Mouse (Mus musculus) hindbrain, embryonic 11.5 days (tissue): ENCODE measurements at regions not wholly inside any gene's neighbourhood (a gene's known extent, or its start where the extent isn't known, plus 50 kb on each side); places are given as distances from the start of the nearest gene placed in this dataset.

Experiments
- ATAC-seq: fragments of 200-750 bp; cut with Nextera tagmentation; 2 replicates; pipeline ENCODE4 v1.8.0; 2017; ENCODE audit warnings: mild to moderate bottlenecking, moderate TSS enrichment, moderate library complexity; ENCODE audit not compliant: low FRiP score
- DNase-seq: peaks from one replicate; pipeline ENCODE4 v3.0.0-alpha.2; 2015; ENCODE audit warnings: low spot score
- H3K27ac ChIP-seq: fragments of 300-500 bp; sonication (generic); 2 replicates; pipeline ENCODE4 v1.5.1; 2014; ENCODE audit warnings: mild to moderate bottlenecking, low read depth, low read length
- H3K27me3 ChIP-seq: fragments of 300-500 bp; sonication (generic); 2 replicates; pipeline ENCODE4 v1.6.1; 2014; ENCODE audit warnings: mild to moderate bottlenecking, low read length, moderate library complexity, mixed read lengths; ENCODE audit not compliant: control insufficient read depth, insufficient read depth
- H3K36me3 ChIP-seq: fragments of 300-500 bp; sonication (generic); 2 replicates; pipeline ENCODE4 v1.6.1; 2014; ENCODE audit warnings: mild to moderate bottlenecking, low read length, moderate library complexity, mixed read lengths; ENCODE audit not compliant: control insufficient read depth, insufficient read depth
- H3K4me1 ChIP-seq: fragments of 300-500 bp; sonication (generic); replicated peaks from 2 replicates; pipeline ENCODE4 v1.6.1; 2014; ENCODE audit warnings: low read length, mixed read lengths; ENCODE audit not compliant: control insufficient read depth, insufficient read depth
- H3K4me2 ChIP-seq: fragments of 300-500 bp; sonication (generic); replicated peaks from 2 replicates; pipeline ENCODE4 v1.6.1; 2014; ENCODE audit warnings: mild to moderate bottlenecking, low read depth, low read length
- H3K4me3 ChIP-seq: fragments of 300-500 bp; sonication (generic); 2 replicates; pipeline ENCODE4 v1.5.1; 2014; ENCODE audit warnings: low read depth, low read length
- H3K9ac ChIP-seq: fragments of 300-500 bp; sonication (generic); 2 replicates; pipeline ENCODE4 v1.6.1; 2014; ENCODE audit warnings: low read depth, low read length
- H3K9me3 ChIP-seq: fragments of 300-500 bp; sonication (generic); 2 replicates; pipeline ENCODE4 v1.6.1; 2016; ENCODE audit warnings: low read length; ENCODE audit not compliant: control insufficient read depth
- WGBS: fragments of 180-500 bp; shearing (Covaris S2); extraction: QIAGEN DNeasy Blood & Tissue Kit; methylation state at CpG from one replicate; pipeline ENCODE4 v1.1.7; 2014; 5-methylcytosine and 5-hydroxymethylcytosine counted together

- H3K27ac ChIP-seq: no peak overlapping the region
- no peaks in the 10 kb centered on the region for H3K36me3 ChIP-seq
- ATAC-seq (no peak), DNase-seq (no peak)
- H3K9me3 ChIP-seq: no peaks in the 10 kb centered on the region
- no peaks in the 10 kb centered on the region for H3K4me1 ChIP-seq
- no peak overlapping the region for H3K4me3 ChIP-seq
- WGBS: 43% methylated on average over 2 of the region's 2 CpGs
- H3K27me3 ChIP-seq: no peaks in the 10 kb centered on the region
- H3K4me2 ChIP-seq: no peak overlapping the region
- no peak overlapping the region for H3K9ac ChIP-seq
Observed at GRCm38 (mm10) chr15:25187881-25188326, 225.7 kb downstream of the Basp1 start.

- Histone ChIP-seq H3K36me3 (no peaks in the 10 kb centered on the region), H3K4me3 (no peak overlapping the region)
Observed at GRCm38 (mm10) chr15:25172755-25173154, 240.8 kb downstream of the Basp1 start.

GRCm38 (mm10) chr15:25146371-25146770 lies 267.2 kb downstream of the Basp1 start:
- ATAC-seq (no peak), DNase-seq (no peak)
- Histone ChIP-seq H3K27ac (no peak overlapping the region), H3K9ac (no peak overlapping the region), H3K27me3 (no peaks in the 10 kb centered on the region), H3K4me3 (no peak overlapping the region), H3K9me3 (no peaks in the 10 kb centered on the region), H3K36me3 (no peaks in the 10 kb centered on the region), H3K4me2 (no peak overlapping the region), H3K4me1 (no peaks in the 10 kb centered on the region)
- 85% methylated on average over 1 of the region's 1 CpGs for WGBS

More at GRCm38 (mm10) chr15:25172755-25173154, 240.8 kb downstream of the Basp1 start:
- 93% methylated on average over 6 of the region's 6 CpGs for WGBS
- no peaks in the 10 kb centered on the region for H3K9me3 ChIP-seq
- no peak overlapping the region for H3K4me2 ChIP-seq
- no peaks in the 10 kb centered on the region for H3K27me3 ChIP-seq
- no peak overlapping the region for H3K9ac ChIP-seq
- DNase-seq: no peak
- H3K4me1 ChIP-seq: no peaks in the 10 kb centered on the region
- no peak for ATAC-seq
- no peak overlapping the region for H3K27ac ChIP-seq

GRCm38 (mm10) chr15:25144228-25144627 lies 269.3 kb downstream of the Basp1 start:
- 81% methylated on average over 1 of the region's 1 CpGs for WGBS
- no peak overlapping the region for H3K27ac ChIP-seq
- no peaks in the 10 kb centered on the region for H3K27me3 ChIP-seq
- H3K9me3 ChIP-seq: no peaks in the 10 kb centered on the region
- H3K4me3 ChIP-seq: no peak overlapping the region
- ATAC-seq (no peak), DNase-seq (no peak)
- H3K4me1 ChIP-seq: no peaks in the 10 kb centered on the region
- H3K4me2 ChIP-seq: no peak overlapping the region
- H3K36me3 ChIP-seq: no peaks in the 10 kb centered on the region
- no peak overlapping the region for H3K9ac ChIP-seq

- 71% methylated on average over 9 of the region's 9 CpGs for WGBS
- Histone ChIP-seq H3K9ac (no peak overlapping the region), H3K36me3 (no peaks in the 10 kb centered on the region), H3K4me1 (no peaks in the 10 kb centered on the region), H3K27me3 (no peaks in the 10 kb centered on the region), H3K4me2 (no peak overlapping the region), H3K9me3 (no peaks in the 10 kb centered on the region), H3K4me3 (no peak overlapping the region), H3K27ac (no peak overlapping the region)
- ATAC-seq: no peak
- peak; percentile 49 for DNase-seq
Observed at GRCm38 (mm10) chr15:25140389-25141181, 273.0 kb downstream of the Basp1 start.

- 19% methylated on average over 3 of the region's 3 CpGs for WGBS
- no peaks in the 10 kb centered on the region for H3K4me1 ChIP-seq
- DNase-seq (peak; percentile 49), ATAC-seq (no peak)
- H3K9me3 ChIP-seq: no peaks in the 10 kb centered on the region
- no peaks in the 10 kb centered on the region for H3K27me3 ChIP-seq
- no peak overlapping the region for H3K27ac ChIP-seq
- no peaks in the 10 kb centered on the region for H3K36me3 ChIP-seq
- H3K4me2 ChIP-seq: no peak overlapping the region
- no peak overlapping the region for H3K4me3 ChIP-seq
- H3K9ac ChIP-seq: no peak overlapping the region
Observed at GRCm38 (mm10) chr15:25137091-25137490, 276.5 kb downstream of the Basp1 start.

GRCm38 (mm10) chr15:25135471-25136262 lies 277.9 kb downstream of the Basp1 start:
- no peak overlapping the region for H3K4me3 ChIP-seq
- no peak overlapping the region for H3K4me2 ChIP-seq
- H3K36me3 ChIP-seq: no peaks in the 10 kb centered on the region
- no peak overlapping the region for H3K9ac ChIP-seq
- no peaks in the 10 kb centered on the region for H3K27me3 ChIP-seq
- no peaks in the 10 kb centered on the region for H3K4me1 ChIP-seq
- WGBS: 86% methylated on average over 19 of the region's 19 CpGs
- no peaks in the 10 kb centered on the region for H3K9me3 ChIP-seq
- DNase-seq (no peak), ATAC-seq (no peak)
- H3K27ac ChIP-seq: no peak overlapping the region

- WGBS: 74% methylated on average over 6 of the region's 6 CpGs
Observed at GRCm38 (mm10) chr15:25130096-25130495, 283.5 kb downstream of the Basp1 start.

More at GRCm38 (mm10) chr15:25130096-25130495, 283.5 kb downstream of the Basp1 start:
- Histone ChIP-seq H3K4me3 (no peak overlapping the region), H3K36me3 (no peaks in the 10 kb centered on the region), H3K27me3 (no peaks in the 10 kb centered on the region), H3K4me2 (no peak overlapping the region), H3K27ac (no peak overlapping the region), H3K9ac (no peak overlapping the region), H3K9me3 (no peaks in the 10 kb centered on the region), H3K4me1 (no peaks in the 10 kb centered on the region)
- ATAC-seq (no peak), DNase-seq (no peak)
